Mouse (Mus musculus) thymus, adult 18-20 months (tissue): ENCODE results near the gene Napepld.
"Not testable (repeated sequence)": the region's sequence is repeated elsewhere in the genome, so short reads cannot be mapped to it uniquely, and the experiment has no call there.

Experiments
- DNase-seq, 2 experiments: peaks; one replicate each; pipeline ENCODE4 v3.0.0; 2022; ENCODE audit warnings: mixed read lengths in 2 of 2

Gene Napepld

DNA sequence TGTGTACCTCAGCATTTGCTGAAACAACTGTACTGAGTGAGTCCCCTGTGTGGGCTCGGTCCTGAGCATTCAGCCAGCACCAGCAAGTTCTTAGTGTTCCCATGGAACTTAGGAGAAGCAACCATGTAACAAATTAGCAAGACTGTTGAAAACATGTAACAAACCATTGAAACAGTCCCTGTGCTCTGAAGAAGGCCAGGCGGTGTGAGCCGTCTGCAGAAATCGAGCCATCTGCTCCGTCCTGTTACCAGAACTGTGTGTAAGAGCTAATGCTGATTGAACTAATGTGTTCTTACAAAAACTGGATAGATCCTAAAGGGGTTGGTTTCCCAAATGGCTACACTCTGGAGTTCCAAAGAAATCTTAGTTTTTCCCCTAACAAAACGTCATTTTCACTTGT lies 40.3 kb downstream of the Napepld start:
- DNase-seq: no peak

DNA sequence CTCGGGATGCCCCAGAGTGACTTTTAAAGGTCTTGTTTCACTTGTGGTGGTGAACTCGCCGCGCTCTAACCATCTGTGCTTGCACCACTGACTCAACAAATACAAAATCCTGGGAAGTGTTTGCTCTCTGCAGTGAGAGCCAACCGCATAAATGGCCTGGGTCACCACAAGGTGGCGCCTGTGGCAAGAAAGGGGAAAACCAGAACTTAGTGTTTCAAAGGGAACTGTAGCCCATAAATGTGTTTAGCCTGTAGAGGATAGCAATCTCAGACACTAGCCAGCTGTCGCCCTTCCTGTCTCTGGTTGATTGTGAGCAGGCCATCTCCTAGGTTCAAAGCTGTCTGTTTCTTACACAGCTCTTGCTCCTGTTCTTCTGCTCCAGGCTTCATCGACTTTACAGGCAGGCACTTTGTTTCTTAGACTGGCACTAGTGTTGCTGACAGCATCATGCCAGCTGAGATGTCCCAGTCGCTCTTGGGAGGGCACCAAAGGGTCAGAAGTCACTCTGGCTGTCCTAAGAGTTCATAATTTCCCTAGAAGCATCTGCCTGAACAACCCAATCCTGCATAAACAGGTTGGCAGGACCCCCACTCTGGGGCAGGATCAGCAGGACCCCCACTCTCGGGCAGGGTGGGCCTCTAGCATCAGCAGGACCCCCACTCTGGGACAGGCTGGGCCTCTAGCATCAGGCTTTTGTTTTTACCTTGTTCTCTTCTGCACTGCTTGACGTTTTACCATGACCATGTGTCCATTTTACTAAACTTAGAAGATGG lies 42.4 kb downstream of the Napepld start:
- DNase-seq: peak; percentile 32 to 39

DNA sequence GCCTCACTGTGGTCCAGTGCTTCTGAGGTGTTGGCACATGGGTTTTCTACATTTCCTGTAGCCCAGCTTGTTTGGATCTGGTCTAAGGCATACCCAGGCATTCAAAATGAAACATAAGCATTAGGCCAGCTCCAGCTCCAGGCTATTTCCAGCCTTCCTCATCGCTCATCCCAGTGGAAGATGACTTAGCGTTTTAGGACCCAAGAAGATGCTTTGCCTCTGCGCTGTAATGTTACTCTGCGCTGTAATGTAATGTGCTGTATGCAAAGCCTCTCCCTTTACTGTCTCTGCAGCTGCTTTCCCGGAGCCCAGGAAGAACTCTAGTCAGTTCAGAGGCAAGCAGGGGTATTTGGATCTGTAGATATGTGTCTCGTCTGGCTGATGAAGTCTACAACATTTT lies 43.2 kb downstream of the Napepld start:
- DNase-seq: no peak

DNA sequence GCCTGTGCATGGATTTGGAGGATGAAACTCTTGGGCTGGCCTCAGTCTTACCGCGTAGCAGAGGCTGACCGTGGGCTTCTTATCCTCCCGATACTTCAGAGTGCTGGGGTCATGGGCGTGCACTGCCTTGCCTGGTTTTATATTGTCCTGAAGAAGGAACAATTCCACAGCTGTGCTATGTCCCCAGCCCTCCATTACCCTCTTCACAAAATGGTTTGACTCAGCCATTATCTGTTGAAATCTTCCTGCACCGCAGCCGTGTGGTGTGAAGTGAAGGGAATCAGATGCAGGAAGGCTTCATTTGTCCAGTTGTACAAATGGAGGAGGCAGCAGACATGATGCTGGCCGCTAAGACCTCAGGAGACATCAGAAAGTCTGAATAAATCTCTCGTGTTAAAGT lies 44.3 kb downstream of the Napepld start:
- DNase-seq: no peak

DNA sequence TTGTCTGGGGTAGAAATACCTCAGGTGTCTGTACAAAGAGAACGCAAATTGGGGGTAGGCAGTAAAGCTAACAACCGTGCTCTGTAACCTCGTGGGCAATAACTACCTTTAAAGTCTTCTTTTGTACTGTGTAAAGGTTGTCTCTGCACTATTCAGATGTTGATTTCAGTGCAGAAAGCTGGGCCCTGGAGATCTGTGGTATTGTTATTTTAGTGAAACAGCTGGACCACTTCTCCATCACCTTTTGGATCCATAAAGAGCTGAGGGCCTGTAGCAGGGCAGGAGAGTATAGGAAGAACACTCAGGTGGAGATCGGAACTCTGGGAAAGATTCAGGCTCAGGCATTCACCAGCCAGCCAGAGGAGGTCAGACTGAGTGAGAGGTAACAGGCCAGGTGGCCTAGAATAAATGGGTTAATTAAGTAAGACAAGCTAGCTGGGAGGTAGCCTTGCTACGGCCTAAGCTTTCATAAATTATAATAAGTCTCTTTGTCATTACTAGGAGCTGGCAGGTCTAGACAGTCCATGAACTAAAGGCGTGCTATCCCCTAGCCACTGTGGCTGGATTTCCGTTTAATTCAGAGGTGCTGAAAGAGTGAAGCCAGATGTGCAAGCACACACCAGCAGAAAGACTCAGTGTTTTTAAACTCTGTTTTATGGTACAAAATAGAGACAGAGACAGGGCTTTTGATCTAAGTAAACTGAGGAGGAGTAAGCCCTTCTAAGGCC lies 49.1 kb downstream of the Napepld start:
- DNase-seq: no peak

DNA sequence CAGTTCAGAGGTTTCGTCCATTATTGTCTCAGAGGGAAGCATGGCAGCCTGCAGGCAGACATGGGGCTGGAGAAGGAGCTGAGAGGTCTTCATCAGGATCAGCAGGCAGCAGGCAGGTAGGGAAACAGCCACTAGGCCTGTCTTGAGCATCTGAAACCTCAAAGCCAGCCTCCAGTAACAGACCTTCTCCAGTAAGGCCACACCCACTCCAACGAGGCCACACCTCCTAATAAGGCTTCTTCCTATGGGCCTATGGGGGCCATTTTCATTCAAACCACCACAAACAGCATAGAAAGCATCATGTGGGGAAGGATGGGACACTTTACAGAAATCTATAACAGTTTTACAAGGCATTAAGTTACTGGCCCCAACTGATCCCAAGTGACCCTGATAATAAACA lies 50.5 kb downstream of the Napepld start:
- no peak for DNase-seq

DNA sequence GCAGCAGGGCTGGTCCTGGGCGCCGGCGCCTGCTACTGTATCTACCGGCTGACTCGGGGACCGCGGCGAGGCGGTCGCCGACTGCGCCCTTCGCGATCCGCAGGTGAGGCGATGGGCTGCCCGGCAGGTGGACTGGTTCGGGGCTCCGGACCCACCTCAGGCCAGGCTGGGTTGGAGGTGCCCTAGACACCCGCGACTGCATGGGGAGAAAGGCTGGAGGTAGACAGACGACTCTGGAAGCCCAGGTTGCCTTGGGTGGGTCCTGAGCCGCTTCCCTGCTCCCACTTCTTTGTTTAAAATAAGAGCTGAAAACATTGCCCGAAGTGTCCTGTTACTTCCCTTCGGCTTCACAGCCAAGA lies 55.1 kb downstream of the Napepld start:
- DNase-seq: no peak

DNA sequence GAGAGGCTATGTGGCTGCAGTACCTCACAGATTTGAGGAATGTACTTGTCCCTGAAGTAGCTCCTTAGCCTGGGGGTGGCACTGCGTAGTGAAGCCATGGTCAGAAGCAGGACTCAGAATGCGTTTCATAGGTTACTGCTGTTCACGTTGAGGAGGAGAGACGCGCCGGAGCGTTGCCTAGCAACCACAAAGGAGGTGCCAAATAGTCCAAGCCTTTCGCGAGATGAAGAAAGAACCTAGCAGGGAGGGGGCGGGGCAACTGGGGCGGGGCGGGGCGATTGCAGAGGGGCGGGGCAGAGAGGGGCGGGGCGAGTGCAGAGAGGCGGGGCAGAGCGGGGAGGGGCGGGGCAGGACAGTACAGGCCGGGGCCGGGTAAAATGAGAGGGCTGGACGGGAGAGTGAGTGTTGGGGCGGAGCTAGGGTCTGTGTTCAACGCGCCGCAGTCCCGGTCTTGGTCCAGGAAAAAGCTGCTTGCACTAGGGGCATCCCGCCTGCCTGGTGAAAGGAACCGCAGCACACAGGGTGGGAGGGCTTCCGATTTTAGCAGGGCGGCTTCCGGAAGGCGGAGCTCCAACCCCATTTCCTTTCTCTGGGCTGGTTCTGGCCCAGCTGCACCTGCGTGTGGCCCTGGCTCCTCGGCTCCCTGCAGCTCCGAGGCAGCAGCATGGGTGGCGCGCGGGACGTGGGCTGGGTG lies 55.6 kb downstream of the Napepld start, which contains the start of the genes Fbxl13 and Armc10:
Fbxl13 (minus strand) TSS at position 196 of the 694 bp plus-strand sequence.
Armc10 (plus strand) TSS at position 375 of the 694 bp plus-strand sequence.
- DNase-seq: peak; percentile 85 to 91

DNA sequence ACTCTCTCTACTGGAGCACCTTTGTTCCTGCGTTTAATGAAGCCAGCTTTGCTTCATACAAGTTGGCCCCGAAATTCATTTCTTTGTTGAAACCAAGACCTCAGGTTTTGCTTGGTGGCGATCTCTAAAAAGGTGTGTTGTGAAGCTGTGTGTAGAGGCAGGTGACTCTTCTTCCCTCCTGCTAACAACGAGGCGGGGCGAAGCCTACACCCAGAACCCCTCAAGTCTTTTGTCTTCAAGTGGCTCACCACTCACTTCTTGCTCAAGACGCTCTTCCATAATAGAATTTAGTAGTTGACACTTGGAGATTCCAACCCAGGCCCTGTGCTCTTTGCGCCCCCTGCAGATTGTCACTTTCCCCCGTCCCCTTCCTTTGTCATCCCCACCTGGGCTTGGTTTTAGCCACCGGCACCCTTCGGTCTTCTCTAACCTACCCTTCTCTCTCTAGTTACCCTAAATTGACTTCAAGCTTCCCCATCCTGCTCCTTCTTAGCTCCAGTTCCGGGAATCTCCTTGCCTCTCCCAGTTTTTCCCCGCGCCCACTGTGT lies 56.2 kb downstream of the Napepld start:
- no peak for DNase-seq

DNA sequence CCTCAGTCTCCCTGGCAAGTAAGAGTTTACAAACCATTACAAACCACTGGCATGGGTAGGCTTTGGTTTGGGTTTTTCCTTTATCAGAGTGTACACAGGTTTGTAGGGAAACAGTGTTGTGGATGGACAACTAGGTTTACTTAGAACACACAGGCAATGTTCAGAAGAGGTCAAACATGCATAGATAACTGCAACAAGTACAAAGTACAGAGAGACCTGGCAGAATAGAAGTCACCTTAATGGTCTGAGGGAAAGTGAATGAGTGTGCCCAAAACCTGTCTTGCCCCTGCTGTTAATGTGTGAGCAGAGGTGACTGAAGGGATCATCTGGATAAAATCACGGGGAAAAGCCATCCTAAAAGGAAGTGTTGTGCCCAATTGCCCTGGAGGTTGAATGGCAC lies 57.6 kb downstream of the Napepld start:
- no peak for DNase-seq

DNA sequence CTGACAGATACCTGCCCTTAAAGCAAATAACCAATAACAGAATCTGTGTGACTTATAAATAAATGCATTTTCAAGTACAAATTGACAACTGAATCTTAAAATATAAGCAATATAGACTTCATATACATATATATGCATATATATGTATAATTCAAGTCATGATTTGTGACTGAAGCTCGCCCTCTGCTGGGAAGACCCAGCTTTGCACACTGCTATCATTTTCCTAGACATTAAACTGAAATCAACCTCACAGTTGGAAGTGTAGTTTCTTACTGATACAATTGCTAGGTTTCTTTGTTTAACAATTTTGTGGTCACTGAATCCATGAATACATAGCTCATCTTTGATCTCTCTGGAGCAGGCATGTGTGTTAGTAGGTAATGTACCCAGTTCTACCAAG lies 60.2 kb downstream of the Napepld start:
- DNase-seq: peak in 1 of 2 experiments; percentile 18

DNA sequence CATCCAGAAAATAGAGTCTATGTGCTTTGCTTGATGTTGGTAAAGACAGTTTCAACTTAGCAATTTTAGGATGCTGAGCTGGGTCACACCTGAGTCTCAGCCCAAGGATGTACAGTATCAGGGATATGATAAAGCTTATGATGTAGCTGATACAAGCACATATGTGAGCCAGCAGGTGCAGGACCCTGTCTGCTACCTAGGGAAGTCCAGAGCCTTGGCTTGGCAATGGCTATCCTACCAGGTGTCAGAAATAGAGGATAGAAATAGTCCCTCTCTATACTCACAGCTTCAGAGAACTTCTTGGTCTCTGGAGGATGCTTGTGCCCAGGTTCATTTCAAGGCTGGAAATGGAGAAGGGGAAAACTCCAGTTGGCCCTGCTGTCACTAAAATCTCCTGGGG lies 75.3 kb downstream of the Napepld start:
- DNase-seq: no peak

DNA sequence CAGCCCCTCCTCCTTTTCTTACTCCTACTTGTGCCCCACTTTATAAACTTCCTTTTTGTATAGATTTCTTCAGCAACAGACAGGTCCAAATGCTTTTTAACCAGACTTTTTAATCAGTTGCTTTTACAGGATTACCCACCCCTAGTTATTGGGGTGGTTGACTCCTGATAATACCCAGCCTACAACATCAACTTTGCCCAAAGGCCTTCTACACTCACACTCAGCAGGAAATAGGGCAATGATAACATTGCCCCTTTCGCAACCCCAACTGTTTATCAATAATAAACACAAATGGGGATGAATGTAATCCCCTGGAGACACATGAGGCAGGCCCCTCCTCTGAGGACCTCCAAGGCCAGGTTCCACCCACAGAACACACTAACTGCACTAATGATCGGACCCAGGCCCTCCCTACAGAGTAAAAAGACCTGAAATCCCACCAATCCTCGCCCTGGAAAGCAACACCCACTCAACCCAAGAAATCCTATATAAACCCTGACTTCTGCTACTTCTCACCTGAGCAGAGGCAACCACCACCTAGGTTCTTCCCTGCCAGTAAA lies 84.7 kb downstream of the Napepld start:
- DNase-seq: no peak

DNA sequence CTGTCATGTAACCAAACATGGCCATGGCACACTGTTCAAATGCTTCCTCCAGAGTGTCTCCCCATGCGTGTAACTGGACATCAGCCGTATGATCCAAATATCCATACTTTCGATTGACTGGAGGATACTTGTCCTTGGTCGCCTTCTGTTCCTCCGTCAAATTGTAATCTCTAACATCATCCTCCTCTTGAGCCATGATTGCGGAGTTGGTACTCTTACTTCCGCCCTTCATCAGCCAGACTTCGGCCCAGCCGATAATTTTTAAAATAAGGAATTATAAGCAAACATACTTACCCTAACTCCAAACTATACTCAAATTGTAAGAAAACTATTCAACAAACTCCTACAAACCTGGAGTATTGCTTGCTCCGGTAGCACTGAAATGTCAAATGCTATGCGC lies 86.9 kb downstream of the Napepld start:
- DNase-seq: not testable (repeated sequence)
